Mouse (Mus musculus): Measurements from ENCODE around the gene Git2.

GRCm38 (mm10) chr5:114717937-114718336 is 57.4 kb downstream of the Git2 start:
- no peak for TF ChIP-seq ZNF384 (IDR thresholded peaks at IDR 0.05; ENCODE audit: low read depth, low read length)
- TF ChIP-seq CHD2 (IDR thresholded peaks at IDR 0.05; ENCODE audit: low read depth, low read length), result no peak
- TF ChIP-seq HCFC1 (IDR thresholded peaks at IDR 0.05; ENCODE audit: borderline replicate concordance, insufficient read depth, low read length), result no peak
- TF ChIP-seq ZC3H11A (IDR thresholded peaks at IDR 0.05; ENCODE audit: borderline replicate concordance, low read depth, low read length), result no peak
- TF ChIP-seq MAFK (IDR thresholded peaks at IDR 0.05; ENCODE audit: insufficient read depth, low read depth, low read length), result no peak

Data from ES-E14 (cell line).